Mouse (Mus musculus) testis, adult 2 months (tissue): ENCODE data around the gene Tecr.

Experiments used
- CTCF ChIP-seq: fragments of 200-500 bp; IDR thresholded peaks from 2 replicates; pipeline ENCODE4 v1.5.1; 2012; ENCODE audit warnings: low read depth, mild to moderate bottlenecking, inconsistent platforms, low read length, moderate library complexity; ENCODE audit not compliant: control insufficient read depth, insufficient read depth, insufficient replicate concordance
- POLR2A ChIP-seq: fragments of 200-500 bp; IDR thresholded peaks from 2 replicates; pipeline ENCODE4 v1.6.1; 2012; ENCODE audit warnings: low read depth, mild to moderate bottlenecking, inconsistent platforms, low read length, moderate library complexity; ENCODE audit not compliant: control insufficient read depth

GRCm38 (mm10) chr8:83621691-83622388 is 14.1 kb upstream of the Tecr start:
- TF ChIP-seq CTCF (no peak), POLR2A (no peak)
